Mouse (Mus musculus): ENCODE measurements around the gene Eif3l.

DNA sequence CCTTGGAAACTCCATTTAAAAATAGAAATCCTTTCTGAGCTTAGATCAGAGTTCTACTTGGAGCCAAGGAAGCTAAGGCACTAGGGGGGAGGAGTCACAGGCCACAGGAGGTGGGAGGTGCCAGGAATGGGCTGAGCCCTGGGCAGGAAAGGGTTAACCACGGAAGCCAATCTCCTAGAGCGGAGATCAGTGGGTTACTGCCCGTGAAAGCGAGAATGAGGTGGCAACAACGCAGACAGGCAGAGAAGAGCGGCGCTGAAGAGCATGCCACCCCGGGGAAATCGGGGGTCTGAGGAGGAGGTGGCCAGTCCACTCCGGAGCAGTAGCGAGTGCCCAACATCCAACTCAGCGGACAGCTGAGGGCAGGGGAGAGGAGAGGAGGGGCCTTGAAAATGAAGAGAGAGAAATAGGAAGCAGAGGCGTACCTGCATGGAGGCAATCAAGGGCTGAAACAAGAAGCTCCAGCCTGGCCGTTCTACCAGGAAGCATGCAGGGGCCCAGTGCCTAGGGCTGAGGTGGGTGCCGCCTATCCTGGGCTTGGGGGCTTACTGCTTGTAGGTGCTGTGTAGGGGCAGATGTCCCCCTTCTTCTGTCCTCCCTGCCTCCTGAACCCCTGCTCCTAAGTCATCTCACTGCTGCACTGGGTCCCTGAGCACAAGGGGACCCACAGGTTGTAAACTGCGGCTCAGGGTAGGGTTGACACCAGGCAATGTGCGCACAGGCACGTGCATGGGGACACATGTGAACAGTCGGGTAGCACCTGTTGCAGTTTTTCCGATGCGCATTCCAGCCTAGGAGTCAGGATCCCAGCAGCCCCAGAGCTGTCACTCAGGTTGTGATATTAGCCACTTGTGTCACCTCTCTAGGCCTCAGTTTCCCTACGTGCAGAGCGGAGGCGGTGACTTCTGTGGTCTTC lies 34.2 kb upstream of the Eif3l start:
- peak; percentile 60 for TF ChIP-seq TCF12 (IDR thresholded peaks at IDR 0.05; ENCODE audit: low read depth, low read length)
- TF ChIP-seq CTCF (IDR thresholded peaks at IDR 0.05 in 2 of 3, conservative IDR thresholded peaks at IDR 0.05 in 1 of 3; ENCODE audit: control insufficient read depth in 1 of 3, insufficient read depth in 1 of 3, low read depth in 2 of 3, low read length in 3 of 3, poor library complexity in 1 of 3, severe bottlenecking in 1 of 3) = peak in 1 of 3 experiments; percentile 3; a peak in 1 of 6 replicates
- TF ChIP-seq POLR2A (IDR thresholded peaks at IDR 0.05; ENCODE audit: control insufficient read depth in 1 of 2, insufficient read depth in 1 of 2, low read depth in 1 of 2, low read length in 2 of 2, poor library complexity in 1 of 2) = peak; percentile 45 to 69; a peak in 1 of 4 replicates
- peak; percentile 30; the same call in 1 of the 2 replicates for TF ChIP-seq ETS1 (IDR thresholded peaks at IDR 0.05; ENCODE audit: low read depth, low read length)
- TF ChIP-seq MAZ (IDR thresholded peaks at IDR 0.05; ENCODE audit: low read depth, low read length) = peak; percentile 72; the same call in 1 of the 2 replicates
- 0 out of 4 replicates have a peak, but pooled peaks of 1 of the 2 experiments have one; percentile 11 for TF ChIP-seq EP300 (IDR thresholded peaks at IDR 0.05; ENCODE audit: low read depth in 1 of 2, low read length in 2 of 2)
- TF ChIP-seq E2F4 (IDR thresholded peaks at IDR 0.05; ENCODE audit: borderline replicate concordance, low read depth, low read length) = no peak
- no peak for TF ChIP-seq TAL1 (IDR thresholded peaks at IDR 0.05; ENCODE audit: low read length)
- no peak for TF ChIP-seq MYB (IDR thresholded peaks at IDR 0.05; ENCODE audit: low read depth, low read length)
